Mouse (Mus musculus) layer of hippocampus, adult 18-20 months (tissue): ENCODE measurements around the gene Pex6. TPM values are rescaled to one million over a fixed set of nuclear protein-coding genes. Genes with fewer than 3 reads are reported as not detected.

Experiments
- DNase-seq, 2 experiments: peaks; one replicate each; pipeline ENCODE4 v3.0.0; 2022; ENCODE audit warnings: low spot score in 2 of 2
- total RNA-seq, 2 experiments: library from RNA; stranded (reverse); gene quantifications; 2 replicates each; pipeline ENCODE4 v1.2.3; 2021

Gene Pex6
- total RNA-seq, 2 experiments from 2014 or later, result 55.5 to 62.4 TPM

GRCm38 (mm10) chr17:46699912-46700311, 11.4 kb upstream of the Pex6 start:
- no peak for DNase-seq

GRCm38 (mm10) chr17:46701489-46701888, 9.8 kb upstream of the Pex6 start:
- peak in 1 of 2 experiments; percentile 42 for DNase-seq

GRCm38 (mm10) chr17:46702100-46702499, 9.2 kb upstream of the Pex6 start:
- peak in 1 of 2 experiments; percentile 23 for DNase-seq

- no peak for DNase-seq
Measured at GRCm38 (mm10) chr17:46702506-46702905, 8.8 kb upstream of the Pex6 start.

GRCm38 (mm10) chr17:46703971-46704886, 7.0 kb upstream of the Pex6 start:
- no peak for DNase-seq

- peak; percentile 97 to 98 for DNase-seq
Measured at GRCm38 (mm10) chr17:46704887-46705835, 6.1 kb upstream of the Pex6 start, which contains the start of gene Ppp2r5d. TSS of gene Ppp2r5d (minus strand) at chr17:46705111.

DNA sequence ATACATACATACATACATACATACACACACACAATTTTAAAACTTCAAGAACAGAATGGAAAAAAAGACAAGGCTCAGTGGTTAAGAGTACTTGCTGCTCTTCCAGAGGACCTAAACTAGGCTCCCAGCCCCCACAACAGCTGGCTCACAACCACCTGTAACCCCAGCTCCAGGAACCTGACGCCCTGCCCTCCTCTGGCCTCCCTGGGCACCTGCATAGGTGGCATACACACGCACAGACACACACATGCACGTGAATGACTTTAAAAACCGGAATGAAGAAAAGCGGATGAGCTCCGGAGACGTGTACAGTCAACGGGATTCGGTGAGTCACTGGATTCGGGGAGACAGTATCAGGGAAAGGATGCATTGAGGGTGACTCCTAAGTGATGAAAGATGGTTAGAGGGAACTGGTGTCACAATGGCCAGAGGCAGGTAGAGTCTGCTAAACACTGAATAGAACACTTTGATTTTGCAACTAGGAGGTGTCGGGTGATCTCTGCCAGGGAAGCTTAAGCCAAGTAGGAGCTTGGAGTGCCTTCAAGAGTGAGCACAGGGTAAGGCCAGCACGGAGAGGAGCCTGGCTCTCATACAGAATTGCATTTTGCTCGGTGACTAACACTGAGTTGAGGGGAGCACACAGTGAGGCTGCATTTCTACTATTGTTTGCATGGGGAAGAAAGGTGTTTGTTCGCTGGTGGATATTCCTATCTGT, 4.7 kb upstream of the Pex6 start:
- no peak for DNase-seq

DNA sequence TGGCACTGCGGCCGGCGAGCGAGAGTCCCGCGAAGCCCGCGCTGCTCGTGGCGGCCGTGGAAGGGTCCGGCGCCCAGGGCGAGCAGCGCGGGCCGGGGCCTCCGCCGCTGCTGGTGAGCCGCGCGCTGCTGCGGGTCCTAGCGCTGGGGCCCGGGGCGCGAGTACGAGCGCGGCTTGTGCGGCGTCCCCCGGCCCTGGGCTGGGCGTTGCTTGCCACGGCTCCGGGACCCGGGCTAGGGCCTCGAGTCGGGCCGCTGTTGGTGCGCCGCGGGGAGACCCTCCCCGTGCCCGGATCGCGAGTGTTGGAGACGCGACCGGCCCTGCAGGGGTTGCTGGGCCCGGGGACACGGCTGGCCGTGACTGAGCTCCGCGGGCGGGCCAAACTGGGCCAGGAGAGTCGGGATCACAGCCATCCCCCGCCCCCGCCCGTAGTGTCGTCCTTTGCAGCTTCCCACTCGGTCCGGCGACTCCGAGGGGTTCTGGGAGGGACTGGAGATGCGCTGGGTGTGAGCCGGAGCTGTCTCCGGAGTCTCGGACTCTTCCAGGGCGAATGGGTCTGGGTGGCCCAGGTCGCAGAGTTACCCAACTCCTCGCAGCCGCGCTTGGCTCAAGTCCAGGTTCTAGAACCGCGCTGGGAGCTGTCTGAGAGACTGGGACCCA, 479 bp downstream of the Pex6 start:
- no peak for DNase-seq

GRCm38 (mm10) chr17:46712442-46712841, 1.2 kb downstream of the Pex6 start:
- no peak for DNase-seq

DNA sequence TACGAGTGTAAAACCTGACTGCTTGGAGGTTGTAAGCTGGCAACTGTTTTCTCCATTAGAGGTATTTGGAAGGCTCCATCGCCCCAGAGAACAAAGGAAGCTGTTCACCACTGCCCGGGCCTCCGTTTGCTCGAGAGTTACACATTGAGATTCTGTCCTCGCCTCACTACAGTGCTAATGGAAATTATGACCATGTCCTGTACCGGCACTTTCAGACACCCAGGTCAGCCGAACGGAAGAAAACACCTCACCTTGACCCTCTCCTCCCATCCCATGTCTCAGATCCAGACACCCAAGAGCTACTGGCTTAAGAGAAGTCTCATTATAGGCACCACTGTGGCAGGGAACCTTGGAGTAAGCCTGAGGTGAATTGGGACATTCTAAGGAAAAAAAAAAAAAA, 2.6 kb downstream of the Pex6 start:
- DNase-seq, result no peak

DNA sequence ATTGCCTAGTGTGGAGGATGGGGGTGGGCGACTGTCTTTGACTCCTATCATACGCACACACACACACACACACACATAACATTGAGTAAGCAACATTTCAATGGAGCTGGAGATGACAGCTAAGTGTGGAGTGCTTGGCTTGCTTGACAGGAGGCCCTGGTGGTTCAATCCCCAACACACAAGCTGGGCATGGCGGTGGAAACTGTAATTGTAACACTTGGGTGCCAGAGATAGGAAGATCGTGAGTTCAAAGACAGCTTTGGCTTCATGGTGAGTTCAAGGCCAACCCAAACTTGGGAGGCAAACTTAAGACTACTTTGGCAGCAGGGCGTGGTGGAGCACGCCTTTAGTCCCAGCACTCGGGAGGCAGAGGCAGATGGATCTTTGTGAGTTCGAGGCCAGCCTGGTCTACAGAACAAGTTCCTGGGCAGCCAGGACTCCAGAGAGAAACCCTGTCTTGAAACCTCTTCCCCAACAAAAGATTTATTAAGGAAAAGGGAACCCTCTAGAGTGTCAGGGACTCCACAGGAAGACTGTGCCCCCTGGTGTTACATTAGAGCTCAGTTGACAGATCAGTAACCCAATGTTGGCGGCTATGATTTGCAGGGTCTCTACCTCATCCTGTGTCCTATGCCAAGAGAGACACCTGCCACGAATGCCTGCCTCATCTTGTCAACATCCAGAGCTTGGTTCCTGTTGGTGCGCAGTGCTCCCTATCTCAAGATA, 3.7 kb downstream of the Pex6 start:
- DNase-seq, result no peak

- no peak for DNase-seq
Measured at GRCm38 (mm10) chr17:46721077-46721476, 9.8 kb downstream of the Pex6 start.

DNA sequence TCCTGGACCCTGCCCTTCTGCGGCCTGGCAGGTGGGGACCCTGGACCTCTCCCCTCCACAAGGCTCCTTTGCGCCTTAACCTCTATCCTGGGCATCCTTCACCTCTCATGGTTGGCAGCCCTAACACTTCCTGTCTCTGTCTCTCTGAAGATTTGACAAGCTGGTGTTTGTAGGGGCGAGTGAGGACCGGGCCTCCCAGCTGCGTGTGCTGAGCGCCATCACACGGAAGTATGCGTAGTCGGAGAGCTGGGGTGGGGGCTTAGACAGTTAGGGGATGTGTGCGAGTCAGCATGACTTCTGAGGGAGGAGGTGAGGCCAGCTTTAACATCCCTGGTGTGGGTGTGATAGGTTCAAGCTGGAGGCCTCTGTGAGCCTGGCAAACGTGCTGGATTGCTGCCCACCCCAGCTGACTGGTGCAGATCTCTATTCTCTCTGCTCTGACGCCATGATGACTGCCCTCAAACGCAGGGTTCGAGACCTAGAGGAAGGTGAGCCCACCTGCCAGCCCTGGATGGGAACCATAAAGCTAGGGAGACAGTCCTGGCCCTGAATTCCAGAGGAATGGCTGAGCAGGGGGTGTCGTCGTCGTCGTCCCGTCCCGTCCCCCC, 13.3 kb downstream of the Pex6 start:
- DNase-seq, result no peak

GRCm38 (mm10) chr17:46725273-46725672, 14.0 kb downstream of the Pex6 start:
- no peak for DNase-seq

DNA sequence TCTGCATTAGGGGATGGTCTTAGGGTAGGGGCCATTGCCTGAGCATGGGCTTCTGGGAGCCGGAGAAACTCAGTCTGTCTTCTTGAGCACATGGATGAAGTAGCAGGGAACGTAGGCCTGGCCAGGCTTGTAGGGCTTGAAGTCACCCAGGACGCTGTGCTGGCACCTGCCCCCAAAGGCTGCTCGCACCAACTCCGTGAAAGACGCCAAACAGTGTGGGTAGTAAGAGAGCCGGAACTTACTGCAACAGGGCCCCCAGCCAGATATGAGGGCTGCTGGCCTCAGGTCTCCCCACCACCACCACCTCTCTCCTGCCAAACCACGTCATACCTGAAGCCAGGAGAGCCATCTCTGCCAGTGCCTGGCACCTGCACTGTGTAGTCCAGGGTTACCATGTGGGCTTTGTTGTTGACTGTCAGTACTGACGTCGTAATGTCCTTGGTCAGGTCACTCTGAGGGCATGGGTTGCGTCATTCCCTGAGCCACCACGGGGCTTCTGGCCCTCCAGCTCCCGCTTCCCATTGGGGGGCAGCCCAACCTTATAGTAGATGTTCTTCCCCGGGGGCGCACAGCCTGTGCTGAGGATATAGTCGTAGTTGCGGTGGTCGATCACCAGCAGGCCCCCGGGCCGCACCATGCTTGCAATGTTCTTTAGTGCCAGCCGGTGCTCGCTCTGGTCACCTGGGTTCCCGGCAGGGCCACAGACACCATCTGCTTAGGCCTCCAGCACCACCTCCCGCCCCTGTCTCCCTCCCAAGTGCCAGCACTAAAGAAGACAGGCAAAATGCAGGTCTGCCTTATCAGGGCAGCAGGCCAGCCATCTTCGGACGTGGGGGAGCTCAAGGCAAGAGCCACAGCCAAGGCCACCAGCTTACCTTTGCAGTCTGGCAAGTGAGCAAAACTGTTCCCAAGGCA, 14.7 kb downstream of the Pex6 start:
- no peak for DNase-seq

DNA sequence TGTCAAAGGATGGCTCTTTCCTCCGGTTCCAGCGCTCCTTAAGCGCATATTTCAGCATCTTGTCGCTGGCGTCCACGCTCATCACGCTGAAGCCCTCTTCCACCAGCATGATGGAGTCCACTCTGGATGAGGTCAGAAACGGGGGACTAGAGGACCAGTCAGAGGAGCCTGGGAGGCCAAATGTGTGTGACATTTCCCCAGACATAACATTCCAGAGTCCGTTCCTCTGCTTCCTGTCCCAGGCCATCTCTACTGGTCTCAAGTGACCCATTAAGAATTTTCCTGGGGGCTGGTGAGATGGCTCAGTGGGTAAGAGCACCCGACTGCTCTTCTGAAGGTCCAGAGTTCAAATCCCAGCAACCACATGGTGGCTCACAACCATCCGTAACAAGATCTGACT, 16.0 kb downstream of the Pex6 start:
- DNase-seq, result no peak

DNA sequence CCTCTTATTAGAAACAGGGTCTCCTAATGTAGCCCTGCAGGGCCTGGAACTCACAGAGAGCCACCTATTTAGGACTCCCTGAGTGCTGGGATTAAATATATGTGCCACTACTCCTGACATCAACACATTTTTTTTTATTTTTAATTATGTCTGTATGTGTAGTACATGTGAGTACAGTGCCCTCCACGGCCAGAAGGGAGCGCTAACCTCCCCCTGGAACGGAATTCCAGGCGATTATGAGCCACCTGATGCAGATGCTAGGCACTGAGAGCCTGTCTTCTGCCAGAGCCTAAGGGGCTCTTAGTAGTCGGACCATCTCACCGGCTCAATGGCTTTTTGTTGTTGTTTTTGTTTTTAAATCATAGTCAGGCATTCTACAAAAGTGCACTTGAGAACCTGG, 16.8 kb downstream of the Pex6 start:
- no peak for DNase-seq

GRCm38 (mm10) chr17:46728496-46728895, 17.2 kb downstream of the Pex6 start:
- DNase-seq, result no peak
